Mouse (Mus musculus) megakaryocyte, embryonic 14.5 days (primary cell): ENCODE data around the gene Ccdc24.

Experiments used
- FLI1 ChIP-seq: IDR thresholded peaks from 2 replicates; pipeline ENCODE4 v1.6.1; 2012; ENCODE audit warnings: low read length, inconsistent platforms, mixed read lengths
- GATA1 ChIP-seq: IDR thresholded peaks from 3 replicates; pipeline ENCODE4 v1.6.1; 2012; ENCODE audit warnings: mixed read lengths, low read length, inconsistent platforms, borderline replicate concordance

- no peak for TF ChIP-seq GATA1
- TF ChIP-seq FLI1, result no peak
Measured at GRCm38 (mm10) chr4:117831920-117832691, 40.3 kb downstream of the Ccdc24 start.
